Mouse (Mus musculus): ENCODE data around the gene Rassf2. TPM values are rescaled to one million over a fixed set of nuclear protein-coding genes. Genes with fewer than 3 reads are reported as not detected.

Rassf2 gene
- polyA plus RNA-seq, 1 experiment = not detected

DNA sequence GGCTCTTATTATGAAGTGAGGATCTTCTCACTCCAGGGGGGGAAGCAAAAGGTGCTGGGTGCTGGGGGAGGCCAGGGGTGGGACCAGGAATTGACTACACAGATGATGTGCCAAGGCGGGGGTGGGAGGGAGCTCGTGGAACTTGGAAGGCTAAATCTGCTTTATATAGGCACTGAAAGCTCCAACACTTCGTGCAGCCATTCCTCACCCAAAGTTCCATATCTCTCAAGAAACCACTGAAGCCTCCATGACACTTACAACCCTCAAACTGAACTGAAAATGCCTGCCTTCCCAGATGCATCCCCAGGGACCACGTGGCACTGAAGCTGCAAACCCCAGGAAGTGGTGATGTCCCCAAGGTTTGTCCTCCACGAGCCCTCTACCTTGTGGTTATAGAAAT is 26.1 kb downstream of the Rassf2 start:
- Histone ChIP-seq H3K4me1 (ENCODE audit: control insufficient read depth, insufficient read depth, low read length) (peaks cover 7% of the 10 kb centered on the region; the same call in 1 of the 2 replicates), H3K27ac (ENCODE audit: insufficient read depth, low read depth, low read length) (no peak overlapping the region), H3K4me3 (ENCODE audit: insufficient read depth, low read depth, low read length) (no peak overlapping the region)
- 71% methylated on average over 5 of the region's 5 CpGs for WGBS
- TF ChIP-seq POLR2A (IDR thresholded peaks at IDR 0.05; ENCODE audit: insufficient read depth, low read depth, low read length) (no peak), CTCF (IDR thresholded peaks at IDR 0.05; ENCODE audit: insufficient read depth, low read depth, low read length) (no peak)

DNA sequence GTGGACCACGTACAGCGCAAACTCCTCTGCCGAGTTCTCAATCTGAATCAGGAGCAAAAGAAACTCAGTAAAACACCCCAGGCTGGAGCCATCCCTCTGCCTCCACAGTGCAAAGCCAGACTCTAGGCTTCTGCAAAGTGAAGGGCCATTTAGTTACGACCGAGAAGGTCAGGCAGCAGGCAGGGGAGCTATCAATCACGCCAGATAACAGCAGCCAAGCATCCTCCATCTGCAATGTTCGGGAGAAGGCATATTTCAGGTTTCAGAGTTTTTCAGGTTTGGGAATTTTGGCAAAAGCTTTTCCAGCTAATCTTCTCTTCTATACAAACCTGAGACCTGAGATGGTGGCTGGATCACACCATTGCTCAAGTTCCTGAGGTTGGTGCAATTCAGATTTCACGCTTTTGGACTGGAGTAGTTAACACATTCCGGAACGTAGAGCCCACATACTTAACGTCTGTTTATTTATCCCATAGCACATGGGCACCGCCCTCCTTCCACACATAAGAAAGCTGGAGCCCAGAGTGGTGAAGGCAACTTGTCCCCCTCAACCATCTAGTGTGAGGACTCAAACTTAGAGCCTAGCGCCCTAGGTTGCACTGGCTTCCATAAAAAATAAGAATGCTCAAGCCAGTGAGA is 28.2 kb downstream of the Rassf2 start:
- 92% methylated on average over 13 of the region's 13 CpGs for WGBS
- no peak for TF ChIP-seq CTCF (IDR thresholded peaks at IDR 0.05; ENCODE audit: insufficient read depth, low read depth, low read length)
- Histone ChIP-seq H3K4me3 (ENCODE audit: insufficient read depth, low read depth, low read length) (no peak overlapping the region), H3K27ac (ENCODE audit: insufficient read depth, low read depth, low read length) (no peak overlapping the region), H3K4me1 (ENCODE audit: control insufficient read depth, insufficient read depth, low read length) (peaks cover 7% of the 10 kb centered on the region; the same call in 1 of the 2 replicates)

DNA sequence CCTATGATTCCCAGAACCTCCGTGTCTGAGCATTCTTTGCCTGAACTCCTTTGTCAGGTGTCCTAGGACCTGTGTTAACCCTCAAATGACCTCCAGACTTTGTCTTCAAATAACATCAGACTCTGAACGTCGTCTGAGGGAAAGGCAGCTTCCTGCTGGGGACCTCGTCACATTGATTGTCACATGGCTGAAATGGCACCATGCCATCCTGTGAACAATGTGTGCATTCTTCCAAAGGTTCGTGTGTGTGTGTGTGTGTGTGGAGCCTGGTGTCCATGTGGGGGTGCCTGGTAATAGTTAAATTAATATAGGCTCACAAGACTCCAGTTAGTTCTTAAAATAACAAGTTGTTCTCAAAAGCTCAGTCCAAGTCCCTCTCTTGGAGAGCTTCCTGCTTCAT is 32.7 kb downstream of the Rassf2 start:
- Histone ChIP-seq H3K4me1 (ENCODE audit: control insufficient read depth, insufficient read depth, low read length) (peaks cover 16% of the 10 kb centered on the region), H3K27ac (ENCODE audit: insufficient read depth, low read depth, low read length) (no peak overlapping the region), H3K4me3 (ENCODE audit: insufficient read depth, low read depth, low read length) (no peak overlapping the region)
- WGBS = 51% methylated on average over 5 of the region's 5 CpGs
- TF ChIP-seq CTCF (IDR thresholded peaks at IDR 0.05; ENCODE audit: insufficient read depth, low read depth, low read length) (no peak), POLR2A (IDR thresholded peaks at IDR 0.05; ENCODE audit: insufficient read depth, low read depth, low read length) (no peak)

DNA sequence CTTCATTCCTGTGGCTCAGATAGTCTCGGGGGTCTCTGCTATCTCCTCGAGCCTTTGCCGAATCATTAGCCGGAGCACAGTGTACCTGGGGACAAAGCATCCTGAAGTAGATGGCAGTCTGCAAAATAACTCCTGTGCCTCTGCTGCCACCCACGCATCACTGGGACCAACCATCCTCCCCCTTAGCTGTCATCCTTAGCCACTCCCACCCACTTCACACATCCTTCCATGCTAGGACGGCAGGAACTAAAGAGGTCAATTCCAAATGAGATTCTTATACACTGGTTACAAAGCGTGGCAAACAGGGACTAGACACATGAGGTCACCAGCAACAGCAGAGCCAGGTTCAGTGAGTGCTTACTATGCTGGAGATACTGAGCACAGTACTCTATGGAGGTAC is 33.7 kb downstream of the Rassf2 start:
- TF ChIP-seq POLR2A (IDR thresholded peaks at IDR 0.05; ENCODE audit: insufficient read depth, low read depth, low read length) (no peak), CTCF (IDR thresholded peaks at IDR 0.05; ENCODE audit: insufficient read depth, low read depth, low read length) (no peak)
- Histone ChIP-seq H3K4me1 (ENCODE audit: control insufficient read depth, insufficient read depth, low read length) (peaks cover 18% of the 10 kb centered on the region), H3K4me3 (ENCODE audit: insufficient read depth, low read depth, low read length) (no peak overlapping the region), H3K27ac (ENCODE audit: insufficient read depth, low read depth, low read length) (no peak overlapping the region)
- 77% methylated on average over 7 of the region's 7 CpGs for WGBS

DNA sequence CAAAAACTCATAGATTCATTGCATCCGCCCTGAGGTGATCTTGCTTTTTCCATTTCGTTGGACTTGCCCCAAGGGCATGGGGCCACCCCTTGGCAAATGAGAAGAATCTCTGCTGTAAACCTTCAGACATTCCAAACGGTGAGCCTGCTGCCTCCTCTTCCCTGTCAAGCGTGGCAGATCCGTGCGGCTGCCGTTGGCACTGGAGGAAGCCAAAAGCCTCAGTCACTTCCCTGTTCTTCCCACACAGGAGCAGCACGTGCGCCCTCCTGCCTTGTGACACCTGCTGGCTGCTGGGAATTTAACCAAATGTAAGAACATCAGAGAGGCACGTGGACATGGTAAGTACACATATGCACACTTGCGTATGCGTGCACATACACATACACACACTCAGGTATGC is 34.3 kb downstream of the Rassf2 start:
- TF ChIP-seq POLR2A (IDR thresholded peaks at IDR 0.05; ENCODE audit: insufficient read depth, low read depth, low read length) (no peak), CTCF (IDR thresholded peaks at IDR 0.05; ENCODE audit: insufficient read depth, low read depth, low read length) (no peak)
- Histone ChIP-seq H3K4me3 (ENCODE audit: insufficient read depth, low read depth, low read length) (no peak overlapping the region), H3K4me1 (ENCODE audit: control insufficient read depth, insufficient read depth, low read length) (peaks cover 18% of the 10 kb centered on the region), H3K27ac (ENCODE audit: insufficient read depth, low read depth, low read length) (no peak overlapping the region)
- 69% methylated on average over 12 of the region's 12 CpGs for WGBS

DNA sequence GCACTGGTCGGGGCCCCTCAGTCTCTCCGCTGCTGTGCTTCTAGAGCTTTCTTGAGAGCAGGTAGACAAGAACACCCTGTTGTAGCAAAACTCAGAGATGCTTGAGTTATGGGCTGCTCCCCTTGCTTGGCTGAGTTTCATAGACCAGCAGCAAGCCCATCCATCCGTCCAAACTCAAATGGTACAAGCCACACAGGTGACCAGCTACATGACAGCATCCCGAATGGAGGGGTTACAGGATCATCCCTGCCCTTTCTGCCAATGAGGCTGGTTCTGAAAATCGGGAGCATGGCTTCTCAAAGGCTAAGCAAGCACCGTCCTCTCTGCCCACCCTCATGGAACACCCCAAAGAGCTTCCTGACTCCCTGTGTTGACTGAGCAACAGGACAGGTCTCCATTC is 35.1 kb downstream of the Rassf2 start:
- Histone ChIP-seq H3K4me1 (ENCODE audit: control insufficient read depth, insufficient read depth, low read length) (peaks cover 14% of the 10 kb centered on the region), H3K4me3 (ENCODE audit: insufficient read depth, low read depth, low read length) (no peak overlapping the region), H3K27ac (ENCODE audit: insufficient read depth, low read depth, low read length) (no peak overlapping the region)
- TF ChIP-seq CTCF (IDR thresholded peaks at IDR 0.05; ENCODE audit: insufficient read depth, low read depth, low read length) (no peak), POLR2A (IDR thresholded peaks at IDR 0.05; ENCODE audit: insufficient read depth, low read depth, low read length) (no peak)
- 95% methylated on average over 6 of the region's 6 CpGs for WGBS

DNA sequence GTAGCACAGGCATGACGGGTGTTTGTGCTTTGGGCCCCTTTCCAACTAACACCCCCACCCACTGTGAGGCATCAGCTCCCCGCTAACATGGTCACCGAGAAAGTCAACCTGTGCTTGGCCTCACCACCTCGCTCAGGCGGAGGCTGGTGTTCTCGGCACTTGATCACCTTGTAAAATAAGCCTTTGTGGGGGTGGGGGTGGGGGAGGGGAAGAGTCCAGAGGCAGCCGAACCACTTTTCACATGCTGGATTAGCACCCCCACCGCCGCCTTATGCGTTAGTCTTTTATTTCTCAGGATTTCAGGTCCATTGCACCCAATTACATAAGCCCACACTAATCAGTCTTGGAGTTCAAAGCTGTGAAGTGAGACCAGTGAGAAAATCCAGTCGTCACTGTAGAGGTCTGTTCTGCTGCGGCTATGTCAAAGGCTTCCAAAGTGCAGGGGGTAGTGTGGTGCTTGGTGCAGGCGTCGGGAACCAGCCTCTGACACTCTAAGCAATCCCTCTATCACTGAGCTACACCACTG is 36.4 kb downstream of the Rassf2 start:
- WGBS = 57% methylated on average over 14 of the region's 14 CpGs
- no peak for TF ChIP-seq CTCF (IDR thresholded peaks at IDR 0.05; ENCODE audit: insufficient read depth, low read depth, low read length)
- TF ChIP-seq POLR2A (IDR thresholded peaks at IDR 0.05; ENCODE audit: insufficient read depth, low read depth, low read length) = no peak
- Histone ChIP-seq H3K4me1 (ENCODE audit: control insufficient read depth, insufficient read depth, low read length) (peaks cover 17% of the 10 kb centered on the region), H3K27ac (ENCODE audit: insufficient read depth, low read depth, low read length) (no peak overlapping the region), H3K4me3 (ENCODE audit: insufficient read depth, low read depth, low read length) (no peak overlapping the region)

DNA sequence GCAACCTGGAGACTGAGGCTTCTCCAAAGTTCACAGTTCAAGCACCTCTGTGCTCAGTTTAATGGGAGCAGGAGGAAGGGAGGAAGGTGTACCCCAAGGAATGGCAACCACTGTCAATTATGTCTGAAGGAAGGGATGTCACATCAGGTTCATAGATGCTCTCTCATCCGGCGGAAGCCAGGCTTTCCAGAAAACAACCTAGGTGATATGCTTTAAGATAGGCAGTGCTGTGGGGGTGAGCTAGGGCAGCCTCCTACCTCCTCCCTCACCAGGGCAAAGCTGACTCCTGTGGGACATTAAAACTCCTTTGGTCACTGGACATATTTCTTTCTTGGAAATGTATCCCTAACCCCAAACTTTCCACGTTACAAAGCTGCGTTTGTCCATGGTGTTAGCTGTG is 36.9 kb downstream of the Rassf2 start:
- no peak overlapping the region for H3K4me3 ChIP-seq (ENCODE audit: insufficient read depth, low read depth, low read length)
- TF ChIP-seq CTCF (IDR thresholded peaks at IDR 0.05; ENCODE audit: insufficient read depth, low read depth, low read length) (no peak), POLR2A (IDR thresholded peaks at IDR 0.05; ENCODE audit: insufficient read depth, low read depth, low read length) (no peak)
- H3K4me1 ChIP-seq (ENCODE audit: control insufficient read depth, insufficient read depth, low read length) = peaks cover 17% of the 10 kb centered on the region
- H3K27ac ChIP-seq (ENCODE audit: insufficient read depth, low read depth, low read length) = no peak overlapping the region
- WGBS = 88% methylated on average over 4 of the region's 4 CpGs

DNA sequence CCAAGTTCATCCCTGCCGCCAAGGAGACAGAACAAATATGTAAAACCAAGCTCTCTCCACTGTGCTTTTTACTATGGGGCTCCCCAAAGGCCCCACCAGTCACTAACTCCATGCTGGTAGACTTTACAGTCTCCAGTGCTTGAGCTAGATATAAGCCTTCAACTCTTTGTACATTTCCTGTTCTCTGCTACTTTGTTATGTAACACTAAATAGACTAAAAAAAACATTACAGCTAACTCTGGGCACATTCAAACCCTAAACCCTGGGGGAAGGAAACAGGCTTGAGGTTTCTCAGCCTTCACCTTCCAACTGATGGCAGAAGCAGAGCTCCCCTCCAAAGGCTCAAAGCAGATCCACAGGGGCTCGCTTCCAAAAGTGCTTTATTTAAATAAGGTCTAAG is 37.6 kb downstream of the Rassf2 start:
- peaks cover 17% of the 10 kb centered on the region for H3K4me1 ChIP-seq (ENCODE audit: control insufficient read depth, insufficient read depth, low read length)
- 72% methylated on average over 2 of the region's 2 CpGs for WGBS
- H3K4me3 ChIP-seq (ENCODE audit: insufficient read depth, low read depth, low read length) = no peak overlapping the region
- TF ChIP-seq CTCF (IDR thresholded peaks at IDR 0.05; ENCODE audit: insufficient read depth, low read depth, low read length) = no peak
- TF ChIP-seq POLR2A (IDR thresholded peaks at IDR 0.05; ENCODE audit: insufficient read depth, low read depth, low read length) = no peak
- no peak overlapping the region for H3K27ac ChIP-seq (ENCODE audit: insufficient read depth, low read depth, low read length)
